Mouse (Mus musculus) adrenal gland, adult 2 months (tissue): ENCODE data around the gene Slc9a9. TPM values are rescaled to one million over a fixed set of nuclear protein-coding genes. Genes with fewer than 3 reads are reported as not detected.
A peak's percentile ranks its signal among the peaks of the same experiment; 100 is the strongest.

Source experiments
- DNase-seq: peaks from one replicate; pipeline ENCODE4 v3.0.0; 2021
- polyA plus RNA-seq: library from polyadenylated mRNA; depleted of rRNA; stranded (reverse); fragments of >200 nt; gene quantifications from 2 replicates; pipeline ENCODE4 v1.2.3, GENCODE M21; 2012
- total RNA-seq, 2 experiments: library from RNA; stranded (reverse); gene quantifications; 2 replicates each; pipeline ENCODE4 v1.2.3; 2021

Gene Slc9a9
- total and polyA plus RNA-seq, 3 experiments: 0.65 to 3.0 (median 2.4) TPM

- no peak for DNase-seq
These were observed 491.0 kb downstream of the Slc9a9 start for GRCm38 (mm10) chr9:95160575-95161300.

GRCm38 (mm10) chr9:95161699-95162098, 492.0 kb downstream of the Slc9a9 start:
- no peak for DNase-seq

GRCm38 (mm10) chr9:95166224-95166623, 496.5 kb downstream of the Slc9a9 start:
- DNase-seq: no peak

- no peak for DNase-seq
These were observed 498.1 kb downstream of the Slc9a9 start for GRCm38 (mm10) chr9:95167806-95168205.

- no peak for DNase-seq
These were observed 498.8 kb downstream of the Slc9a9 start for GRCm38 (mm10) chr9:95168487-95169008.

- DNase-seq: no peak
These were observed 508.5 kb downstream of the Slc9a9 start for GRCm38 (mm10) chr9:95178170-95178569.

- no peak for DNase-seq
These were observed 510.3 kb downstream of the Slc9a9 start for GRCm38 (mm10) chr9:95180005-95180404.

- DNase-seq: no peak
These were observed 510.9 kb downstream of the Slc9a9 start for GRCm38 (mm10) chr9:95180569-95180968.

GRCm38 (mm10) chr9:95181241-95182043, 511.7 kb downstream of the Slc9a9 start:
- DNase-seq: no peak

GRCm38 (mm10) chr9:95182272-95182671, 512.6 kb downstream of the Slc9a9 start:
- DNase-seq: no peak

GRCm38 (mm10) chr9:95184453-95184852, 514.7 kb downstream of the Slc9a9 start:
- DNase-seq: peak; percentile 13

- DNase-seq: no peak
These were observed 516.1 kb downstream of the Slc9a9 start for GRCm38 (mm10) chr9:95185840-95186239.

GRCm38 (mm10) chr9:95186386-95187289, 516.9 kb downstream of the Slc9a9 start:
- no peak for DNase-seq

- no peak for DNase-seq
These were observed 518.9 kb downstream of the Slc9a9 start for GRCm38 (mm10) chr9:95188362-95189217.

GRCm38 (mm10) chr9:95189218-95189605, 519.5 kb downstream of the Slc9a9 start:
- no peak for DNase-seq

GRCm38 (mm10) chr9:95191442-95191841, 521.7 kb downstream of the Slc9a9 start:
- DNase-seq: no peak

GRCm38 (mm10) chr9:95192901-95193532, 523.3 kb downstream of the Slc9a9 start:
- DNase-seq: peak; percentile 54

GRCm38 (mm10) chr9:95193672-95194071, 524.0 kb downstream of the Slc9a9 start:
- DNase-seq: no peak

- peak; percentile 59 for DNase-seq
These were observed 524.4 kb downstream of the Slc9a9 start for GRCm38 (mm10) chr9:95194158-95194557.

- DNase-seq: peak; percentile 59
These were observed 538.0 kb downstream of the Slc9a9 start for GRCm38 (mm10) chr9:95207661-95208060.
